Mouse (Mus musculus): ENCODE measurements around the gene Cd44. TPM values are rescaled to one million over a fixed set of nuclear protein-coding genes. Genes with fewer than 3 reads are reported as not detected.

Gene Cd44
- polyA plus RNA-seq, 1 experiment from 2014 or later = 25.9 TPM

- Histone ChIP-seq H3K4me2 (no peak overlapping the region), H3K27ac (ENCODE audit: low read depth, low read length) (no peak overlapping the region), H3K36me3 (ENCODE audit: control insufficient read depth, insufficient read depth, low read length) (no peaks in the 10 kb centered on the region), H3K9ac (ENCODE audit: low read depth, low read length) (no peak overlapping the region), H3K4me1 (replicated peaks; ENCODE audit: control insufficient read depth, insufficient read depth, low read length) (no peaks in the 10 kb centered on the region), H3K4me3 (ENCODE audit: low read depth, low read length) (no peak overlapping the region), H3K9me3 (ENCODE audit: control insufficient read depth, low read length) (no peaks in the 10 kb centered on the region), H3K27me3 (replicated peaks; ENCODE audit: control insufficient read depth, insufficient read depth, low read length) (no peaks in the 10 kb centered on the region)
- WGBS = 77% methylated on average over 6 of the region's 6 CpGs
- no peak for ATAC-seq (replicated peaks; ENCODE audit: low FRiP score)
- DNase-seq (ENCODE audit: low spot score) = no peak
Measured at GRCm38 (mm10) chr2:102792804-102793203, 108.7 kb downstream of the Cd44 start.

- ATAC-seq (replicated peaks; ENCODE audit: low FRiP score) = no peak
- DNase-seq (ENCODE audit: low spot score) = no peak
- H3K9ac ChIP-seq (ENCODE audit: low read depth, low read length) = no peak overlapping the region
- H3K9me3 ChIP-seq (ENCODE audit: control insufficient read depth, low read length) = no peaks in the 10 kb centered on the region
- H3K4me2 ChIP-seq = no peak overlapping the region
- H3K36me3 ChIP-seq (ENCODE audit: control insufficient read depth, insufficient read depth, low read length) = no peaks in the 10 kb centered on the region
- H3K27me3 ChIP-seq (replicated peaks; ENCODE audit: control insufficient read depth, insufficient read depth, low read length) = no peaks in the 10 kb centered on the region
- H3K4me3 ChIP-seq (ENCODE audit: low read depth, low read length) = no peak overlapping the region
- WGBS = 70% methylated on average over 2 of the region's 2 CpGs
- no peaks in the 10 kb centered on the region for H3K4me1 ChIP-seq (replicated peaks; ENCODE audit: control insufficient read depth, insufficient read depth, low read length)
- H3K27ac ChIP-seq (ENCODE audit: low read depth, low read length) = no peak overlapping the region
Measured at GRCm38 (mm10) chr2:102791641-102792040, 109.8 kb downstream of the Cd44 start.

GRCm38 (mm10) chr2:102785696-102786095 lies 115.8 kb downstream of the Cd44 start:
- no peak for ATAC-seq (replicated peaks; ENCODE audit: low FRiP score)
- DNase-seq (ENCODE audit: low spot score) = no peak
- Histone ChIP-seq H3K27me3 (replicated peaks; ENCODE audit: control insufficient read depth, insufficient read depth, low read length) (no peaks in the 10 kb centered on the region), H3K9me3 (ENCODE audit: control insufficient read depth, low read length) (no peaks in the 10 kb centered on the region), H3K36me3 (ENCODE audit: control insufficient read depth, insufficient read depth, low read length) (no peaks in the 10 kb centered on the region), H3K9ac (ENCODE audit: low read depth, low read length) (no peak overlapping the region), H3K4me1 (replicated peaks; ENCODE audit: control insufficient read depth, insufficient read depth, low read length) (no peaks in the 10 kb centered on the region), H3K4me3 (ENCODE audit: low read depth, low read length) (no peak overlapping the region), H3K4me2 (no peak overlapping the region), H3K27ac (ENCODE audit: low read depth, low read length) (no peak overlapping the region)
- WGBS = 36% methylated on average over 4 of the region's 4 CpGs

GRCm38 (mm10) chr2:102782751-102783150 lies 118.7 kb downstream of the Cd44 start:
- H3K27me3 ChIP-seq (replicated peaks; ENCODE audit: control insufficient read depth, insufficient read depth, low read length) = no peaks in the 10 kb centered on the region
- 86% methylated on average over 7 of the region's 7 CpGs for WGBS
- DNase-seq (ENCODE audit: low spot score) (no peak), ATAC-seq (replicated peaks; ENCODE audit: low FRiP score) (no peak)
- H3K9ac ChIP-seq (ENCODE audit: low read depth, low read length) = no peak overlapping the region
- H3K4me1 ChIP-seq (replicated peaks; ENCODE audit: control insufficient read depth, insufficient read depth, low read length) = no peaks in the 10 kb centered on the region
- H3K9me3 ChIP-seq (ENCODE audit: control insufficient read depth, low read length) = no peaks in the 10 kb centered on the region
- no peak overlapping the region for H3K4me2 ChIP-seq
- H3K36me3 ChIP-seq (ENCODE audit: control insufficient read depth, insufficient read depth, low read length) = no peaks in the 10 kb centered on the region
- no peak overlapping the region for H3K27ac ChIP-seq (ENCODE audit: low read depth, low read length)
- no peak overlapping the region for H3K4me3 ChIP-seq (ENCODE audit: low read depth, low read length)

DNA sequence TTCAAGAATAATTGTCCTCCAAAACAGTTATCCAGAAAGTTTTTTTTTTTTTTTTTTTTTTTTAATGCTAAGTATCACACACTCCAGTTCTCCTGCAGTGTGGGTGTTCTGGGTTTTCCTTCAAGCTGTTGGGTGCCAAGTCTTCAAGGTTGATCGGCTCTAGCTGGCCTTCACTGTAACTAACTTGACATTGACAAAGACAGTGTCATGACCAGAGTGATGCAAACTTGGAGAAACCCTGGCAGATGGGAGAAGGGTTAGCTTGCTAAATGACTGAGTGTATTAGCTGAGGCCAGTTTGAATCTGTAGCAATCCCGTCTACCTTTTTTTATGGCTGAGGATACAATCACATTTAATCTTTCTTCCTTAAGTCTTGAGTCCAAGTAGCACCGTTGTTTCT lies 123.3 kb downstream of the Cd44 start:
- no peak overlapping the region for H3K9ac ChIP-seq (ENCODE audit: low read depth, low read length)
- WGBS = 86% methylated on average over 3 of the region's 3 CpGs

GRCm38 (mm10) chr2:102775561-102775960 lies 125.9 kb downstream of the Cd44 start:
- no peak overlapping the region for H3K9ac ChIP-seq (ENCODE audit: low read depth, low read length)
- WGBS = 76% methylated on average over 1 of the region's 1 CpGs
- no peaks in the 10 kb centered on the region for H3K4me1 ChIP-seq (replicated peaks; ENCODE audit: control insufficient read depth, insufficient read depth, low read length)
- DNase-seq (ENCODE audit: low spot score) (no peak), ATAC-seq (replicated peaks; ENCODE audit: low FRiP score) (no peak)
- no peaks in the 10 kb centered on the region for H3K36me3 ChIP-seq (ENCODE audit: control insufficient read depth, insufficient read depth, low read length)
- no peak overlapping the region for H3K27ac ChIP-seq (ENCODE audit: low read depth, low read length)
- no peaks in the 10 kb centered on the region for H3K9me3 ChIP-seq (ENCODE audit: control insufficient read depth, low read length)
- H3K4me2 ChIP-seq = no peak overlapping the region
- H3K4me3 ChIP-seq (ENCODE audit: low read depth, low read length) = no peak overlapping the region
- no peaks in the 10 kb centered on the region for H3K27me3 ChIP-seq (replicated peaks; ENCODE audit: control insufficient read depth, insufficient read depth, low read length)

More for the DNA sequence above, 123.3 kb downstream of the Cd44 start:
- ATAC-seq (replicated peaks; ENCODE audit: low FRiP score) (no peak), DNase-seq (ENCODE audit: low spot score) (no peak)
- Histone ChIP-seq H3K4me3 (ENCODE audit: low read depth, low read length) (no peak overlapping the region), H3K36me3 (ENCODE audit: control insufficient read depth, insufficient read depth, low read length) (no peaks in the 10 kb centered on the region), H3K4me1 (replicated peaks; ENCODE audit: control insufficient read depth, insufficient read depth, low read length) (no peaks in the 10 kb centered on the region), H3K27ac (ENCODE audit: low read depth, low read length) (no peak overlapping the region), H3K27me3 (replicated peaks; ENCODE audit: control insufficient read depth, insufficient read depth, low read length) (no peaks in the 10 kb centered on the region), H3K9me3 (ENCODE audit: control insufficient read depth, low read length) (no peaks in the 10 kb centered on the region), H3K4me2 (no peak overlapping the region)

- Histone ChIP-seq H3K4me2 (no peak overlapping the region), H3K27ac (ENCODE audit: low read depth, low read length) (no peak overlapping the region), H3K9ac (ENCODE audit: low read depth, low read length) (no peak overlapping the region), H3K4me3 (ENCODE audit: low read depth, low read length) (no peak overlapping the region), H3K27me3 (replicated peaks; ENCODE audit: control insufficient read depth, insufficient read depth, low read length) (no peaks in the 10 kb centered on the region), H3K4me1 (replicated peaks; ENCODE audit: control insufficient read depth, insufficient read depth, low read length) (no peaks in the 10 kb centered on the region), H3K9me3 (ENCODE audit: control insufficient read depth, low read length) (no peaks in the 10 kb centered on the region), H3K36me3 (ENCODE audit: control insufficient read depth, insufficient read depth, low read length) (no peaks in the 10 kb centered on the region)
- no peak for DNase-seq (ENCODE audit: low spot score)
- WGBS = 71% methylated on average over 4 of the region's 4 CpGs
- ATAC-seq (replicated peaks; ENCODE audit: low FRiP score) = no peak
Measured at GRCm38 (mm10) chr2:102774700-102775099, 126.8 kb downstream of the Cd44 start.

DNA sequence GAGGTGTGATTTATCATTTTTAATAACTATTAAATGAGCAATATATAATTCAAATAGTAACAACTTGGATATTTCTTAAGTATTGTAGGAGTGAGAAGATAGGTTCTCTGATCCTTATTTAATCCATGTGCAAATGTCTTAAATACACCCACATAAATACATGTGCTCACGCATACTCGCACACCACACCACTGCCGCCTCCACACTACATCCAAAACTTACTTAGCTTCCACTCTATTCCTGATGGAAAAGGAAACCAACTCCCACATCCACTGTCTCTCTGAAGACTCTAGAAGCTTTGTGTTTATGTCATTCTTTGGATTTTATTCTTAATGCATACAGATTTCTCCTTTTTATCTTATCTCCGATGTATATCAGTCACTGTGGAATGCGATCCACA lies 129.2 kb downstream of the Cd44 start:
- Histone ChIP-seq H3K27me3 (replicated peaks; ENCODE audit: control insufficient read depth, insufficient read depth, low read length) (no peaks in the 10 kb centered on the region), H3K27ac (ENCODE audit: low read depth, low read length) (no peak overlapping the region), H3K36me3 (ENCODE audit: control insufficient read depth, insufficient read depth, low read length) (no peaks in the 10 kb centered on the region), H3K4me1 (replicated peaks; ENCODE audit: control insufficient read depth, insufficient read depth, low read length) (no peaks in the 10 kb centered on the region), H3K4me2 (no peak overlapping the region), H3K9me3 (ENCODE audit: control insufficient read depth, low read length) (no peaks in the 10 kb centered on the region), H3K4me3 (ENCODE audit: low read depth, low read length) (no peak overlapping the region), H3K9ac (ENCODE audit: low read depth, low read length) (no peak overlapping the region)
- WGBS = 89% methylated on average over 5 of the region's 5 CpGs
- ATAC-seq (replicated peaks; ENCODE audit: low FRiP score) = no peak
- DNase-seq (ENCODE audit: low spot score) = no peak

- Histone ChIP-seq H3K27me3 (replicated peaks; ENCODE audit: control insufficient read depth, insufficient read depth, low read length) (no peaks in the 10 kb centered on the region), H3K4me1 (replicated peaks; ENCODE audit: control insufficient read depth, insufficient read depth, low read length) (no peaks in the 10 kb centered on the region), H3K9me3 (ENCODE audit: control insufficient read depth, low read length) (no peaks in the 10 kb centered on the region), H3K9ac (ENCODE audit: low read depth, low read length) (no peak overlapping the region), H3K36me3 (ENCODE audit: control insufficient read depth, insufficient read depth, low read length) (no peaks in the 10 kb centered on the region), H3K4me3 (ENCODE audit: low read depth, low read length) (no peak overlapping the region), H3K4me2 (no peak overlapping the region), H3K27ac (ENCODE audit: low read depth, low read length) (no peak overlapping the region)
- no peak for DNase-seq (ENCODE audit: low spot score)
- 88% methylated on average over 1 of the region's 1 CpGs for WGBS
- ATAC-seq (replicated peaks; ENCODE audit: low FRiP score) = no peak
Measured at GRCm38 (mm10) chr2:102771304-102771703, 130.2 kb downstream of the Cd44 start.

Data from liver, embryonic 11.5 days (tissue).